Mouse (Mus musculus) heart, adult 2 months (tissue): ENCODE measurements around the gene C6.

Experiments
- CTCF ChIP-seq: fragments of 200-600 bp; IDR thresholded peaks from 2 replicates; pipeline ENCODE4 v1.8.1; 2022; ENCODE audit warnings: antibody characterized with exemption, mild to moderate bottlenecking, moderate library complexity
- POLR2A ChIP-seq: fragments of 200-500 bp; IDR thresholded peaks from 2 replicates; pipeline ENCODE4 v1.6.1; 2011; ENCODE audit warnings: mild to moderate bottlenecking, low read depth, low read length, control low read depth; ENCODE audit not compliant: insufficient read depth

GRCm38 (mm10) chr15:4726830-4727310, at the start of gene C6:
- TF ChIP-seq POLR2A (no peak), CTCF (no peak)
